Mouse (Mus musculus) megakaryocyte, embryonic 14.5 days (primary cell): Measurements from ENCODE around the gene Zfp59.

Experiments used
- FLI1 ChIP-seq: IDR thresholded peaks from 2 replicates; pipeline ENCODE4 v1.6.1; 2012; ENCODE audit warnings: low read length, inconsistent platforms, mixed read lengths
- GATA1 ChIP-seq: IDR thresholded peaks from 3 replicates; pipeline ENCODE4 v1.6.1; 2012; ENCODE audit warnings: mixed read lengths, low read length, inconsistent platforms, borderline replicate concordance

DNA sequence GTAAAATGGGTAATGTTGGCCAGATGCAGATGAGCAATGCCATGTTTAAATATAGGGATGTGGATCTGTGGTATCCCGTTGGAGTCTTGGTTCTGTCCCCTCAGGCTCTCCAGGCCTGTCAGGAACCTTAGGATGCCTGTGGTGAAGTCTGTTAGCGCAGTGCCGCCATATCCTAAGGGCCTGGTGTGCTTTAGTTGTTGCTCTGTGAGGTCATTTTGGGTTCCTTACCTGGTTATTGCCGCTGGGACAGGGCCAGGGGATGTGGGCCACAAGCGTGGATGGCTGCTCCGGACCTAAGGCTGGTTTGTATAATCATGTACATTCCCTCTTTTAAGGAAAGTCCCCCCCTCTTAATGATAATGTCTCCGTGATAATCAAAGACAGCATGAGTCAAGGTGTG lies 1.2 kb downstream of the Zfp59 start:
- TF ChIP-seq GATA1 (no peak), FLI1 (no peak)
